Mouse (Mus musculus) mesoderm, embryonic 11.5 days (tissue): Measurements from ENCODE around the gene Tfb2m.
A peak's percentile ranks its signal among the peaks of the same experiment; 100 is the strongest.

Experiments used
- DNase-seq: peaks from one replicate; pipeline ENCODE4 v3.0.0-alpha.2; 2012; ENCODE audit warnings: low read depth, low spot score

Gene Tfb2m

GRCm38 (mm10) chr1:179545768-179546550, at the start of gene Tfb2m, which contains the start of gene Cnst:
Tfb2m (minus strand) TSS chr1:179546267.
Cnst (plus strand) TSS chr1:179546370.
- DNase-seq, result peak; percentile 98

DNA sequence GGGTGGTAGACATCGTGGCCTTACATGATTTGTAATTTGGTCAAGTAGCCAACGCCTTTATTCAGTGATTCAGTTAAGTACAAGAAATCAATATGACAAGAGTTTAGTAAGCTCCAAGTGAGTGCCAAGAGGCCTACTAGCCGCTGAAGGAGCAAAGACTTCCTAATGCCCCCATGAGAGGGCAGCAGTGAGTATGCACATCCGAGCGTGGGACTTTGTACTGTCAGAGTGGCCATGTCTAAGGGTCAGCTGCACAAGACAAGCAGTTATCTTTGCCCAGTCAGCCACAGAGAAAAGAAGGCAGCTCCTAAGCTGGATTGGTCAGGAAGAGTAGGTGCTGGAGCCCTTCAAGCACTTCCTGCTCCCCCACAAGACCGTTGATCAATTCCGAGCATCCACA, 46.9 kb upstream of the Tfb2m start:
- no peak for DNase-seq

DNA sequence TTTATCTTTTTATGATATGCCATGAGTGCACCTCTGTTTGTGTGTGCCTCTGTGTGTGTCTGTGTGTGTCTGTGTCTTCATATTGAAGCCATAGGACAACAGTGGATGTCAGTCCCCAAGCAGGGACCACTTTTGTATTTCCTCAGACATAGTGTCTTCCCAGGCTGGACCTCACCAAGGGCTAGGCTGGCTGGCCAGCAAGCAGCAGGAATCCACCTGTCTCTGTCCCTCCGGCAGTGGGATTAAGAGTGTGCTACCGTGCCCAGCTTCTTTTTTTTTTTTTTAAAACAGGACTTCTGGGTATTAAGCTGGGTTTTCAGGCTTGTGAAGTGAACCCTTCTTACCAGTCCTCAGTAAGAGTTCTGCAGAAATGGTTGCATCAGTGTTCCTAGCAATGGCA, 46.1 kb upstream of the Tfb2m start:
- no peak for DNase-seq

DNA sequence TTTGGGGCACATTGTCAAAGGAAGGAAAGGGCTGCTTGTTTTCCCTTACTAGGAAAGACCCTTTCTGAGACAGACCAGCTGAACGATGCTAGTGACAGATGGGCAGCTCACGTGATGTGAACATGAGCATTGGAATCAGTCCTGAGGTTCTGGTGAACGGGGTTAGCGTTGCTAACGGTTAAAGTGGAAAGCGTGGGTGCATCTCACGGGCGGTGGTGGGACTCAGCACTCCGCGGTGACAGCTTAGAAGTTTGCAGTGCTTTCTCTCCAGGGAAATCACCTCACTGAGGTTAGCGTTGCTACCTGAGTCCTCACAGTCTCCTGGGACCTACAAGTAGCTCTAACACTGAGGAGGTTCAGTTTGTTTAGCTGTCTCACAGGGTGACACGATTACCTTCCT, 45.6 kb upstream of the Tfb2m start:
- DNase-seq, result no peak

DNA sequence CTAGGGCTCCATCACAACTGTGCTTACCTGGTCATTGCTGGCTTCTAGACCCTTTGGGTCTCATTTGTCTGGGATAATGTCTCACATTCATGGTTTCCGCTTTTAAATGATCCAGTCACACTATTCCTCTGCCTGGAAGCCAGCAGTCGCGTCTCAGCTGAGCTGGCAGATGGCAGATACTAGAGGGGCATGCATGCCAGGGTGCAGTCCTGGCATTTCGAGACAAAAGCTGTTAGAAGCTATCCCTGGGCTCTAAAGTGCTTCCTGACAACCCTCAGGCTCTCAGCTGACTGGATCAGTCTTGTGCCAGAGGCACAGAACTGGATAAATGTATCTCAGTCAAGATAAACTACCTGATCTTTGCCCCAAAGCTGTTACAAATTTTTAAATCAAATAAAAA, 42.2 kb upstream of the Tfb2m start:
- DNase-seq, result no peak

- DNase-seq, result no peak
These were observed 40.5 kb upstream of the Tfb2m start for GRCm38 (mm10) chr1:179586430-179587095.

GRCm38 (mm10) chr1:179585646-179586045, 39.6 kb upstream of the Tfb2m start:
- DNase-seq, result no peak

- no peak for DNase-seq
These were observed 38.2 kb upstream of the Tfb2m start for GRCm38 (mm10) chr1:179584220-179584619.

DNA sequence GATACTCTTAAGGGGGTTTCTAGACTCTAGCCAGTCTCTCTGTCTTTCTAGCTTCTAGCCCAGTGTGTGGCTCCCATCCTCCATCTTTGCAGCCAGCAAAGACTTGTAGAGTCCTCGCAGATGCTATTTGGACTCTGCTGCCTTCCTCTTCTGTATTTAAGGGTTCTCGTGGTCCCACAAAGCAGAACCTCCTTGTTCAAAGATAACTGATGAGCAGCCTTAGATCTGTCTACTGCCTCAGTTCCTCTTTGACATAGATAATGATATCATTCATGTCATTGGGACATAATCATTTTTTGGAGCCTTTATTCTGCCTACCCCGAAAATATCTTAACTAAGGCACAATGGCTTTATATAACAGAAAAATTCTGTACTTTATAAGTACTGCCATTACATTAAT, 37.0 kb upstream of the Tfb2m start:
- DNase-seq, result no peak

DNA sequence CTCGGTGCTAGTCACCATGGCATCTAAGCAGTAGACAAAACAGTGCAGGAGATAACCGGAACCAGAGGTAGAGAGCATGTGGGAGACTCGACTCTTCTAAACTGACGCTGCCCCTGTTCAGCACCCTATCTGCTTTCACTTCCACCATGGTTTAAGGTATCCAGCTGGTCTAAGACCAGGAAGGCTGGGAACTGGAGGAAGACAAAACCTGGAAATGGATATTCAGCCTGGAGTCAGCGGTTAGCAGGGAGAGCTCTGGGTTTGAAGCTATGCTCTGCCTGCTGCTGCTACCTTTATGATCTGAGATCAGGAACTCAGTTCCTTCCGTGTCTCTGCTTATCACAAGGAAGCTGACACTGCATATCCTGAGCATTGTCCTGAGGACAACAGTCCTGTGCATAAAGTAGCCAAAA, 36.0 kb upstream of the Tfb2m start:
- DNase-seq, result peak; percentile 36

DNA sequence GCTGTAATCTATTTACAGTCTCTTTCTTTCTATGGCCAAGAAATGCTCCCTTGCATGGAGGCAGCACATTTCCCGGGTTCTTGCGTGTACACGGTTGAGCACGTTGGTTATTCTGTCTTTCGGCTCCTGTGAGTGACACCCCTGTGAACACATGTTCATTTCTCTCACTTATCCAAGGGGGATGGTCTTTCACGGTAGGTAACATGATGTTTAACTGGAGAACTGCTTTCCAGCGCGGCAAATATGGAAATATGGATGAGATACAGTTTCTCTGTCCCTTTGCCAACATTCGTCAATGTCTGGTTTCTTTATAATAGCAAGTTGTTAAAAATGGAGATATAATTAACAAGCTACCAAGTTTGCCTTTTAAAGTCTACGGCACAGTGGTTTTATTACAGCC, 35.4 kb upstream of the Tfb2m start:
- DNase-seq, result no peak

DNA sequence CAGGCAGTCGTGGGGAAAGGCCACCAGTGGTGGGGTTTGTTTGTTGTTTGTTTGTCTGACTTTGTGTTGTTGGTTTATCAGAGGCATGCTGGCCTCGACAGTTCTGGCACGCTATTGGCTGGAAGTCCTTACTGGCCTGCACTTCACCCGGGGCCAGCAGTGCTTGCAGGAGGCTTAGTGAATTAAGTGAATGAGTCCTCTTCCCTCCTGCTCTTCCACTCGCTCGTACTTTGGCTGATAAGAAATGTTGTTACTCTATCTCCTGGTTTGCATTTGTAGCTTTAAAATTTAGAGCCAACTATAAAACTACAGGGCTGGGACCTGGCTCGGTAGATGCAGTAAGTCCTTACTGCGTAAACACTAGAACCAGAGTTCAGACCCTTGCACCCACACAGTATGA, 34.1 kb upstream of the Tfb2m start:
- no peak for DNase-seq

DNA sequence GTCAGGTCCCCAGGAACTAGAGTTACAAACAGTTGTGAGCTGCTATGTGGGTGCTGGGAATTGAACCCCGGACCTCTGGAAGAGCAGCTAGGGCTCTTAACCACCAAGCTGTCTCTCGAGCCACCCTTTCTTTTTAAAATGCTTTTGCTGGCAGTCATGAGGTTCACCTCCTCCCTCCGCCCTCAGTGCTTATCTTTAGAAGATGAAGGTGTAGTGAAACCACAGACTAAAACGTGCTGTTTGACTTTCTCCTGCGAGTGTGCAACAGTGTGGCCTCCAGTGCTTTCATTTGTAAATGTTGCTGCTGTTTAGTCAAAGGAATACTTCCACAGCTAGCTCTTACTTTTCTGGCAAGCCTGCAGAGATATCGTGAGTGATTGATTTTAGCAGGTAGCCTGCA, 32.6 kb upstream of the Tfb2m start:
- DNase-seq, result no peak

- DNase-seq, result no peak
These were observed 27.7 kb upstream of the Tfb2m start for GRCm38 (mm10) chr1:179573650-179574206.

- DNase-seq, result no peak
These were observed 25.6 kb upstream of the Tfb2m start for GRCm38 (mm10) chr1:179571686-179572085.

DNA sequence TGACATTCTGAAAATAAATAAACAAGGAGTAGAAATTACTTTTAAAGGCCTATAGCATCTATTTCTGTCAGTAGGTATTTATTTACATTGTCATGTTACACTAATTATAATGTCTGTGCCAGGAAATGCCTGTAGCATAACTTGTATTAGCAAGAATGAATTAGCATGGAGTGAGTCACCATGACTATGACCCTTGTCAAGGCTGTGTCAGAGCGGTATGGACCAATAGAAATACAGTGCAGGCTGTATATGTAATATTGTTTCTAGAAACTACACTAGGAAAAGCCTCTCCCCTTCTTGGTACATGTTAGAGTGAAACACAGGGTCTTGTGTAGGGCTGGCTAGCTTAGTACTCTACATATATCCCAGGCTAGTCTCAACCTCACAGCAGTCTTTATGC, 24.4 kb upstream of the Tfb2m start:
- DNase-seq, result no peak

- DNase-seq, result no peak
These were observed 22.8 kb upstream of the Tfb2m start for GRCm38 (mm10) chr1:179568690-179569398.

- peak; percentile 75 for DNase-seq
These were observed 21.5 kb upstream of the Tfb2m start for GRCm38 (mm10) chr1:179567558-179567957.

DNA sequence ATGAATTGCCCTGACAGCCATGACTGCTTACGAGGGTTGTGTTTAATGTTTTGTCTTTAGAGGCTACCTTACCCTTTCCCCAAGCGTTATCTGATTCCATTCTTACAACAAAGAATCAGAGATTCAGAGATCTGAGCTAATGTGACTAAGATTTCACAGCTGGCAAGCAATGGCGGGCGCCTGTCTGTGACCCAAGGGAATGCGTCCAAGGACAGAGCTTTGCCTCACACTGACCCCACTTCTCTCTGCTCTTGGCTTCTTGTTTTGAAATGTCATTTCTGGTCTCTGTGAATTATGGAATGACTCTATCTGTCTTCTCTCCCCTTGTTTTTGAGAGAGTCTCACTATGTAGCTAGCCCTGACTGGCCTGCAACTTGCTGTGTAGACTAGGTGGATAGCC, 17.9 kb upstream of the Tfb2m start:
- no peak for DNase-seq

DNA sequence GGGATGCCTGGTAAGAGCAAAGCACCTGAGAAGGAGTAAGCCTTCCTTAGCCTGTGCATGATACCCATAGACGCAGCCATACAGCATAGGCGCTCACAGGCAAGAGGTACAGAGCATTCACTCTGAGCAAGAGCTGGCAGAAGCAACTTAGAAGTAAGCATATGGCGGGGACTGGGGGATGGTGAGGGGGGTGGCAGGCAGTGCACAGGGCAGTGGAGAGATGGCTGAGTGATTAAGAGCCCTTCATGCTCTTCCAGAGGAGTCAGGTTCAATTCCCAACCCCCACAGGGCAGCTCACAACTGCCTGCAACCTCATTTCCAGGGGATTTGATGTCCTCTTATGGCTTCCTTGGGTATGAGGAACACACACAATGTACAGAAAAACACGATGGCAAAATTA, 17.1 kb upstream of the Tfb2m start:
- no peak for DNase-seq

GRCm38 (mm10) chr1:179560845-179561430, 14.9 kb upstream of the Tfb2m start:
- no peak for DNase-seq
